Mouse (Mus musculus): Measurements from ENCODE around the gene Sh3bgr. TPM values are rescaled to one million over a fixed set of nuclear protein-coding genes. Genes with fewer than 3 reads are reported as not detected.

Gene Sh3bgr
- total RNA-seq, 2 experiments from 2014 or later: 413 to 439 TPM

Other genes with a start within 250 kb of the Sh3bgr start
- gene Psmg1, start 209.5 kb upstream of the Sh3bgr start, total RNA-seq (2021): 10 to 100 TPM; 22.5 to 29.1 TPM
- gene Brwd1, start 117.9 kb upstream of the Sh3bgr start, total RNA-seq (2021): 10 to 100 TPM; 72.0 to 78.2 TPM
- 10 to 100 TPM; 52.9 to 56.6 TPM for gene Hmgn1, start 72.7 kb upstream of the Sh3bgr start, total RNA-seq (2021)
- gene Wrb, start 55.0 kb upstream of the Sh3bgr start, total RNA-seq (2021): 10 to 100 TPM; 14.6 to 15.8 TPM
- gene Lca5l, start 8.2 kb upstream of the Sh3bgr start, total RNA-seq (2021): under 1 TPM; 0.47 to 0.61 TPM
- not detected for gene B3galt5, start 35.4 kb downstream of the Sh3bgr start, total RNA-seq (2021)
- not detected for gene Itgb2l, start 243.2 kb downstream of the Sh3bgr start, total RNA-seq (2021)